Mouse (Mus musculus) myocyte (in vitro differentiated cells): ENCODE measurements around the gene Cdca5.

Experiments used
- CEBPB ChIP-seq: IDR thresholded peaks from 2 replicates; pipeline ENCODE4 v1.6.1; 2011; ENCODE audit warnings: mild to moderate bottlenecking, moderate library complexity; ENCODE audit not compliant: poor library complexity, insufficient read depth, severe bottlenecking
- E2F4 ChIP-seq: IDR thresholded peaks from one replicate; pipeline ENCODE4 v1.6.1; 2011; ENCODE audit warnings: mild to moderate bottlenecking, control low read depth, moderate library complexity; ENCODE audit not compliant: insufficient read depth
- MAX ChIP-seq: IDR thresholded peaks from one replicate; pipeline ENCODE4 v1.6.1; 2011; ENCODE audit warnings: low read depth, mild to moderate bottlenecking, control low read depth
- MYOG ChIP-seq, 3 experiments: IDR thresholded peaks; one replicate each; pipeline ENCODE4 v1.6.1; 2011; ENCODE audit warnings: control low read depth in 2 of 3, low read depth in 2 of 3, mild to moderate bottlenecking in 2 of 3; ENCODE audit not compliant: insufficient read length in 2 of 3, control insufficient read depth in 1 of 3, insufficient read depth in 1 of 3
- POLR2A ChIP-seq: IDR thresholded peaks from one replicate; pipeline ENCODE4 v1.6.1; 2011; ENCODE audit warnings: low read depth, mild to moderate bottlenecking, control low read depth, moderate library complexity; ENCODE audit not compliant: insufficient read length
- POLR2AphosphoS2 ChIP-seq: IDR thresholded peaks from one replicate; pipeline ENCODE4 v1.6.1; 2011; ENCODE audit warnings: low read depth, control low read depth; ENCODE audit not compliant: insufficient read length
- SRF ChIP-seq: IDR thresholded peaks from one replicate; pipeline ENCODE4 v1.6.1; 2011; ENCODE audit warnings: low read depth; ENCODE audit not compliant: control insufficient read depth, insufficient read length
- TCF12 ChIP-seq: IDR thresholded peaks from one replicate; pipeline ENCODE4 v1.6.1; 2011; ENCODE audit warnings: mild to moderate bottlenecking, control low read depth; ENCODE audit not compliant: poor library complexity, insufficient read depth, severe bottlenecking
- USF1 ChIP-seq: IDR thresholded peaks from one replicate; pipeline ENCODE4 v1.6.1; 2011; ENCODE audit warnings: low read depth, mild to moderate bottlenecking, control low read depth, moderate library complexity

DNA sequence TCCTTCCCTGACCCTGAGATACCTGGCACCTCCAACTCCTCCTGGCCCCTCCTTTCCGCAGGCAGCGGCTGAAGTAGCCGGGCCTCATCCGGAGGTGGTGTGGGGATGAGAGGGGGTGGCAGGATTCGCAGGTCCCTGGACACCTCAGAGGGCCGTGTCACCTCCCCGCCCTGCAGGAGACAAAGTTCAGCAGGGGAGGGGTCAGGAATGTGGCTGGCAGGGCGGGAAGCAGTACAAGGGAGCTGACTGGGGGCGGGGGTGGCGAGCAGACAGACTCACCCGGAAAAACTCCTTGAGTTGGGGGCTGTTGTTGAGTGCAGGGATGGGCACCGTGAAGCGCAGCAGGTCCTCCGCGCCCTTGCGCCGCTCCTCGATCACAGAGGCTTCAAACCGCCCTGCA is 37.0 kb downstream of the Cdca5 start:
- no peak for TF ChIP-seq CEBPB
- TF ChIP-seq POLR2A, result no peak
- no peak for TF ChIP-seq USF1
- TF ChIP-seq TCF12, result no peak
- no peak for TF ChIP-seq MAX
- TF ChIP-seq E2F4, result no peak
- TF ChIP-seq SRF, result no peak
- TF ChIP-seq MYOG (IDR thresholded peaks at IDR 0.05; ENCODE audit: control insufficient read depth in 1 of 3, insufficient read depth in 1 of 3, insufficient read length in 2 of 3, low read depth in 2 of 3), result no peak
- TF ChIP-seq POLR2AphosphoS2, result no peak
